Mouse (Mus musculus) 416B (cell line): ENCODE measurements around the gene Fmo5.

Source experiments
- DNase-seq: peaks from one replicate; pipeline ENCODE4 v3.0.0; 2011; ENCODE audit warnings: low read depth

Gene Fmo5

GRCm38 (mm10) chr3:97631258-97631860 lies 2.8 kb downstream of the Fmo5 start:
- DNase-seq, result peak; percentile 36

GRCm38 (mm10) chr3:97633456-97633855 lies 4.9 kb downstream of the Fmo5 start:
- no peak for DNase-seq

- DNase-seq, result peak; percentile 75
Measured at GRCm38 (mm10) chr3:97634288-97634761, 5.7 kb downstream of the Fmo5 start.

- no peak for DNase-seq
Measured at GRCm38 (mm10) chr3:97641396-97641795, 12.8 kb downstream of the Fmo5 start.

GRCm38 (mm10) chr3:97642001-97642400 lies 13.4 kb downstream of the Fmo5 start:
- DNase-seq, result no peak

GRCm38 (mm10) chr3:97648518-97648917 lies 19.9 kb downstream of the Fmo5 start:
- DNase-seq, result no peak

- DNase-seq, result no peak
Measured at GRCm38 (mm10) chr3:97649022-97649421, 20.4 kb downstream of the Fmo5 start.

- DNase-seq, result no peak
Measured at GRCm38 (mm10) chr3:97649469-97649868, 20.9 kb downstream of the Fmo5 start.

GRCm38 (mm10) chr3:97651604-97652003 lies 23.0 kb downstream of the Fmo5 start:
- DNase-seq, result no peak

- no peak for DNase-seq
Measured at GRCm38 (mm10) chr3:97653781-97654180, 25.2 kb downstream of the Fmo5 start.

GRCm38 (mm10) chr3:97654901-97655300 lies 26.3 kb downstream of the Fmo5 start:
- peak; percentile 48 for DNase-seq

- peak; percentile 98 for DNase-seq
Measured at GRCm38 (mm10) chr3:97657655-97658411, 29.2 kb downstream of the Fmo5 start, which contains the start of gene Prkab2. Prkab2 (plus strand) TSS chr3:97658193.

- DNase-seq, result no peak
Measured at GRCm38 (mm10) chr3:97658426-97659193, 30.0 kb downstream of the Fmo5 start.

- peak; percentile 2 for DNase-seq
Measured at GRCm38 (mm10) chr3:97659746-97660145, 31.1 kb downstream of the Fmo5 start.

GRCm38 (mm10) chr3:97661206-97661605 lies 32.6 kb downstream of the Fmo5 start:
- DNase-seq, result no peak

GRCm38 (mm10) chr3:97665525-97665924 lies 36.9 kb downstream of the Fmo5 start:
- DNase-seq, result no peak

GRCm38 (mm10) chr3:97666154-97666553 lies 37.5 kb downstream of the Fmo5 start:
- DNase-seq, result no peak

GRCm38 (mm10) chr3:97667093-97667675 lies 38.6 kb downstream of the Fmo5 start:
- DNase-seq, result no peak

- DNase-seq, result no peak
Measured at GRCm38 (mm10) chr3:97674644-97675110, 46.1 kb downstream of the Fmo5 start, which contains the start of gene Gm17651. Gm17651 (minus strand) TSS chr3:97674694.

GRCm38 (mm10) chr3:97676126-97676525 lies 47.5 kb downstream of the Fmo5 start:
- no peak for DNase-seq

- DNase-seq, result no peak
Measured at GRCm38 (mm10) chr3:97678416-97678815, 49.8 kb downstream of the Fmo5 start.
